Mouse (Mus musculus): ENCODE measurements around the gene 4933402E13Rik.

The 4933402E13Rik gene

GRCm38 (mm10) chrX:62283199-62283598, at the start of gene 4933402E13Rik:
Gene 4933402E13Rik (plus strand): TSS chrX:62283499.
- no peak for DNase-seq
